In the genomic region with DNA sequence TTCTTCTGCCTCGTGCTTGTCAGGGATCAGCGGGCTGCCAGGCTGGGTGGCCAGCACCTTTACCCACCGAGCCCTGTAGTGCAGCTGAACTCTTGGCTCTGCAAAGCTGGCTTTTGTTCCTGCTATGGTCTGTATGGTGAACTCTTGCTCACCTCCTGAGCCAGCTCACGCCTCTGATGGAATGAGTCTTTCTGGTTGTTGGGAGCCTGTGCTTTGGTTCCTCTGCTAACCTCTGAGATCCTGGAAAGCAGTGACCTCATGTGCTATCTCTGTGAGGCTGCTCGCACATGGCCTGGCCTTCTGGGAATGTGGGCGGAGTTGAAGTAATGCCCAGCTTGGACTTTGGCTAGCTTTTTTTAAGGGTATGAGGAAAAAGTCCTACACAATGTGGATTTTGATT, we compare ENCODE assay signal across 8 mouse cellular contexts. TPM values are rescaled to one million over a fixed set of nuclear protein-coding genes. Genes with fewer than 3 reads are reported as not detected.
A peak's percentile ranks its signal among the peaks of the same experiment; 100 is the strongest.
DNase-seq lines count a peak whose midpoint lies in the region; ATAC-seq and TF ChIP-seq lines count a peak whose summit lies in the region.
"Had no signal": no experiment of that assay in that cellular context is flagged by ENCODE, and none has a peak within 500 bp of the region (broad histone marks: within the 10 kb centered on the region; RNA-seq: fewer than 3 reads in every experiment).

No protein-coding gene starts in this region.

- H3K36me3 ChIP-seq in liver, embryonic 14.5 days (replicated peaks; ENCODE audit: control insufficient read depth, insufficient read depth, low read depth) = peaks cover 6% of the 10 kb centered on the region; the same call in 1 of the 2 replicates

- peak; percentile 75 for DNase-seq in adrenal gland, adult 2 months
- DNase-seq in embryo, embryonic 11 days = peak; percentile 39
- DNase-seq in heart, postnatal 36 days = peak; percentile 43 to 62
- DNase-seq in liver, embryonic 14.5 days (ENCODE audit: low read depth in 3 of 3, low spot score in 3 of 3) = peak in 1 of 3 experiments; percentile 10
- DNase-seq in left cerebral cortex, postnatal 10 days (ENCODE audit: extremely low spot score in 1 of 2, low spot score in 2 of 2) = no peak
- DNase-seq in right cerebral cortex, postnatal 36 days (ENCODE audit: low spot score in 2 of 2) = no peak

- no peak for TF ChIP-seq CTCF in liver, embryonic 14.5 days (IDR thresholded peaks at IDR 0.05; ENCODE audit: low read depth)

- intact Hi-C loops in heart, postnatal 36 days (cut with DNase I) = loop anchor here (10.0 kb wide), 1 partner anchor 59 kb away; no protein-coding TSS in a partner anchor
- intact Hi-C loops in left cerebral cortex, postnatal 10 days (cut with DNase I) = no loop called here

- no peak for TF ChIP-seq EP300 in liver, embryonic 14.5 days (IDR thresholded peaks at IDR 0.05; ENCODE audit: low read depth)

- no peak overlapping the region for H3K4me2 ChIP-seq in liver, embryonic 14.5 days (ENCODE audit: low read depth)
- H3K4me2 ChIP-seq: limb, embryonic 12.5 days had no signal

- H3K9me3 ChIP-seq in liver, embryonic 14.5 days (ENCODE audit: control insufficient read depth, low read length) = no peaks in the 10 kb centered on the region
- H3K9me3 ChIP-seq: limb, embryonic 12.5 days had no signal

- H3K9ac ChIP-seq in liver, embryonic 14.5 days (replicated peaks) = no peak overlapping the region
- H3K9ac ChIP-seq: limb, embryonic 12.5 days had no signal

- WGBS in liver, embryonic 14.5 days (ENCODE audit: insufficient replicate concordance) = 50% methylated on average over 6 of the region's 6 CpGs

- H3K4me3 ChIP-seq in liver, embryonic 14.5 days (ENCODE audit: insufficient read depth in 1 of 2, low read depth in 2 of 2, low read length in 2 of 2) = no peak overlapping the region
- H3K4me3 ChIP-seq: limb, embryonic 12.5 days had no signal

- H3K27ac ChIP-seq in liver, embryonic 14.5 days = no peak overlapping the region
- H3K27ac ChIP-seq: limb, embryonic 12.5 days had no signal

- H3K27me3 ChIP-seq in liver, embryonic 14.5 days (ENCODE audit: control insufficient read depth, insufficient read depth, low read length) = no peaks in the 10 kb centered on the region
- H3K27me3 ChIP-seq: limb, embryonic 12.5 days had no signal

- 0 out of 2 replicates have a peak, but pooled peaks have one; percentile 15 for ATAC-seq in liver, embryonic 14.5 days (ENCODE audit: insufficient read depth)
- ATAC-seq in erythroblast, adult 5-6 weeks (replicated peaks; ENCODE audit: low FRiP score, poor library complexity, severe bottlenecking) = no peak

- H3K4me1 ChIP-seq in liver, embryonic 14.5 days (replicated peaks; ENCODE audit: control insufficient read depth in 2 of 2, insufficient read depth in 2 of 2, low read length in 1 of 2) = peaks cover 0 to 11% of the 10 kb centered on the region in 2 experiments; a peak in 3 of 4 replicates

RNA-seq across cellular contexts. Expression of a gene that starts 26.1 kb away (rescaled TPM):
- total RNA-seq in adrenal gland, adult 2 months (2021) = 10 to 100 TPM; 20.3 to 30.5 TPM
- 18.4 and 23.3 TPM in 2 replicates for polyA plus RNA-seq in adrenal gland, adult 2 months (2012; rRNA removed)
- 10 to 100 TPM; 24.4 to 27.7 TPM for total RNA-seq in heart, postnatal 36 days (2021)
- polyA plus RNA-seq in liver, embryonic 14.5 days (2012; rRNA removed) = 3.0 TPM in 2 replicates
- 5.6 and 6.0 TPM in 2 replicates for polyA plus RNA-seq in liver, embryonic 14.5 days (2014; fragmentation: Nextera tagmentation; extraction: Ambion mirVana)
- 10 to 100 TPM; 34.8 to 34.9 TPM for total RNA-seq in left cerebral cortex, postnatal 10 days (2021)
- total RNA-seq in erythroblast, adult 5-6 weeks (2015; ENCODE audit: low replicate concordance) = 7.1 and 8.8 TPM in 2 replicates
- total RNA-seq in erythroblast, adult 5-6 weeks (2017; ENCODE audit: low replicate concordance) = 7.8 and 12.0 TPM in 2 replicates

Comparison
In these comparisons a context has a peak if more than half of its experiments do, and no peak if none do; other contexts are left out.
1. DNase-seq: peak in adrenal gland, adult 2 months (single experiment), embryo, embryonic 11 days (single experiment) and heart, postnatal 36 days (2 of 2); none in left cerebral cortex, postnatal 10 days (0 of 2) and right cerebral cortex, postnatal 36 days (0 of 2).